Mouse (Mus musculus): ENCODE measurements at regions not wholly inside any gene's neighbourhood (a gene's known extent, or its start where the extent isn't known, plus 50 kb on each side); places are given as distances from the start of the nearest gene placed in this dataset.
"Not testable (repeated sequence)": the region's sequence is repeated elsewhere in the genome, so short reads cannot be mapped to it uniquely, and the experiment has no call there.

GRCm38 (mm10) chr17:66206074-66206473 lies 82.8 kb downstream of the Ddx11 start:
- no peak for ATAC-seq (ENCODE audit: poor library complexity, severe bottlenecking)

GRCm38 (mm10) chr17:66207653-66208497 lies 84.6 kb downstream of the Ddx11 start:
- ATAC-seq (ENCODE audit: poor library complexity, severe bottlenecking) = not testable (repeated sequence)

GRCm38 (mm10) chr17:66208803-66209515 lies 85.6 kb downstream of the Ddx11 start:
- ATAC-seq (ENCODE audit: poor library complexity, severe bottlenecking) = peak; percentile 86

GRCm38 (mm10) chr17:66211561-66211960 lies 88.2 kb downstream of the Ddx11 start:
- no peak for ATAC-seq (ENCODE audit: poor library complexity, severe bottlenecking)

- no peak for ATAC-seq (ENCODE audit: poor library complexity, severe bottlenecking)
Observed at GRCm38 (mm10) chr17:66212616-66213015, 89.3 kb downstream of the Ddx11 start.

- no peak for ATAC-seq (ENCODE audit: poor library complexity, severe bottlenecking)
Observed at GRCm38 (mm10) chr17:66218321-66218720, 95.0 kb downstream of the Ddx11 start.

- ATAC-seq (ENCODE audit: poor library complexity, severe bottlenecking) = no peak
Observed at GRCm38 (mm10) chr17:66219669-66220435, 96.5 kb downstream of the Ddx11 start.

GRCm38 (mm10) chr17:66221256-66221655 lies 97.9 kb downstream of the Ddx11 start:
- ATAC-seq (ENCODE audit: poor library complexity, severe bottlenecking) = peak; percentile 56

GRCm38 (mm10) chr17:66223711-66224110 lies 100.4 kb downstream of the Ddx11 start:
- ATAC-seq (ENCODE audit: poor library complexity, severe bottlenecking) = no peak

GRCm38 (mm10) chr17:66224241-66224640 lies 100.9 kb downstream of the Ddx11 start:
- ATAC-seq (ENCODE audit: poor library complexity, severe bottlenecking) = no peak

GRCm38 (mm10) chr17:66232391-66232790 lies 109.1 kb downstream of the Ddx11 start:
- ATAC-seq (ENCODE audit: poor library complexity, severe bottlenecking) = no peak

GRCm38 (mm10) chr17:66232891-66233421 lies 109.6 kb downstream of the Ddx11 start:
- no peak for ATAC-seq (ENCODE audit: poor library complexity, severe bottlenecking)

GRCm38 (mm10) chr17:66233451-66233951 lies 110.2 kb downstream of the Ddx11 start:
- no peak for ATAC-seq (ENCODE audit: poor library complexity, severe bottlenecking)

- no peak for ATAC-seq (ENCODE audit: poor library complexity, severe bottlenecking)
Observed at GRCm38 (mm10) chr17:66234432-66234831, 111.1 kb downstream of the Ddx11 start.

- peak; percentile 91 for ATAC-seq (ENCODE audit: poor library complexity, severe bottlenecking)
Observed at GRCm38 (mm10) chr17:66235096-66235805, 111.9 kb downstream of the Ddx11 start.

GRCm38 (mm10) chr17:66235806-66236335 lies 112.6 kb downstream of the Ddx11 start:
- ATAC-seq (ENCODE audit: poor library complexity, severe bottlenecking) = no peak

GRCm38 (mm10) chr17:66241868-66242622 lies 118.7 kb downstream of the Ddx11 start:
- no peak for ATAC-seq (ENCODE audit: poor library complexity, severe bottlenecking)

GRCm38 (mm10) chr17:66244183-66244582 lies 120.9 kb downstream of the Ddx11 start:
- no peak for ATAC-seq (ENCODE audit: poor library complexity, severe bottlenecking)

- ATAC-seq (ENCODE audit: poor library complexity, severe bottlenecking) = no peak
Observed at GRCm38 (mm10) chr17:66246031-66246534, 122.8 kb downstream of the Ddx11 start.

Data from megakaryocyte, adult 5-6 weeks (primary cell).